Mouse (Mus musculus) MEL (cell line): ENCODE measurements at regions not wholly inside any gene's neighbourhood (a gene's known extent, or its start where the extent isn't known, plus 50 kb on each side); places are given as distances from the start of the nearest gene placed in this dataset.

ENCODE experiments used
- DNase-seq: peaks from one replicate; pipeline ENCODE4 v3.0.0; 2011; ENCODE audit warnings: low read depth, low spot score
- H3K27ac ChIP-seq: 2 replicates; pipeline ENCODE4 v1.5.1; 2012; ENCODE audit warnings: low read depth, mild to moderate bottlenecking, control low read depth, low read length, moderate library complexity; ENCODE audit not compliant: control insufficient read depth
- H3K27me3 ChIP-seq, 2 experiments: fragments of 150-350 bp in 1 of 2; sonication (generic) in 1 of 2; 2 replicates each; pipeline ENCODE4 v1.6.1; 2012; ENCODE audit warnings: low read length in 2 of 2, mild to moderate bottlenecking in 2 of 2, improper control_type of control experiment in 1 of 2, moderate library complexity in 1 of 2; ENCODE audit not compliant: insufficient read depth in 2 of 2, control insufficient read depth in 1 of 2
- H3K36me3 ChIP-seq, 2 experiments: 2 replicates each; pipeline ENCODE4 v1.6.1; 2012 to 2014; ENCODE audit warnings: low read length in 2 of 2, improper control_type of control experiment in 1 of 2, inconsistent platforms in 1 of 2, mild to moderate bottlenecking in 1 of 2; ENCODE audit not compliant: insufficient read depth in 2 of 2, control insufficient read depth in 1 of 2
- H3K4me1 ChIP-seq, 2 experiments: fragments of 150-350 bp in 1 of 2; sonication (generic) in 1 of 2; 2 replicates each; pipeline ENCODE4 v1.6.1; 2012; ENCODE audit warnings: low read length in 2 of 2, improper control_type of control experiment in 1 of 2, mild to moderate bottlenecking in 1 of 2; ENCODE audit not compliant: insufficient read depth in 2 of 2, control insufficient read depth in 1 of 2
- H3K4me3 ChIP-seq, 2 experiments: fragments of 150-350 bp in 1 of 2; sonication (generic) in 1 of 2; 2 replicates each; pipeline ENCODE4 v1.5.1; 2012; ENCODE audit warnings: low read depth in 2 of 2, low read length in 2 of 2, mild to moderate bottlenecking in 2 of 2, moderate library complexity in 2 of 2, control low read depth in 1 of 2, improper control_type of control experiment in 1 of 2; ENCODE audit not compliant: control insufficient read depth in 1 of 2, insufficient read depth in 1 of 2
- H3K79me2 ChIP-seq: 2 replicates; pipeline ENCODE4 v1.6.1; 2012; ENCODE audit warnings: mild to moderate bottlenecking, low read length, moderate library complexity; ENCODE audit not compliant: control insufficient read depth, poor library complexity, insufficient read depth
- H3K9ac ChIP-seq: 2 replicates; pipeline ENCODE4 v1.6.1; 2012; ENCODE audit warnings: low read depth, mild to moderate bottlenecking, control low read depth, low read length, moderate library complexity; ENCODE audit not compliant: control insufficient read depth, poor library complexity, severe bottlenecking
- H3K9me3 ChIP-seq: fragments of 150-350 bp; sonication (generic); replicated peaks from 2 replicates; pipeline ENCODE4 v1.6.1; 2012; ENCODE audit warnings: mild to moderate bottlenecking, low read length, improper control_type of control experiment, moderate library complexity; ENCODE audit not compliant: insufficient read depth
- CHD1 ChIP-seq: IDR thresholded peaks from 2 replicates; pipeline ENCODE4 v1.6.1; 2012; ENCODE audit warnings: low read depth, mild to moderate bottlenecking, inconsistent platforms, low read length, improper control_type of control experiment
- CHD2 ChIP-seq: IDR thresholded peaks from 2 replicates; pipeline ENCODE4 v1.6.1; 2011; ENCODE audit warnings: low read length, improper control_type of control experiment
- CTCF ChIP-seq, 3 experiments: IDR thresholded peaks in 2 of 3; conservative IDR thresholded peaks in 1 of 3; 2 replicates each; pipeline ENCODE4 v1.5.1; 2011 to 2012; ENCODE audit warnings: low read length in 3 of 3, low read depth in 2 of 3, mild to moderate bottlenecking in 2 of 3, improper control_type of control experiment in 1 of 3, inconsistent platforms in 1 of 3, mixed read lengths in 1 of 3, moderate library complexity in 1 of 3; ENCODE audit not compliant: control insufficient read depth in 1 of 3, insufficient read depth in 1 of 3, poor library complexity in 1 of 3, severe bottlenecking in 1 of 3
- E2F4 ChIP-seq: IDR thresholded peaks from 2 replicates; pipeline ENCODE4 v1.6.1; 2011; ENCODE audit warnings: low read depth, low read length, improper control_type of control experiment, borderline replicate concordance
- ELF1 ChIP-seq: IDR thresholded peaks from 2 replicates; pipeline ENCODE4 v1.6.1; 2014; ENCODE audit warnings: low read depth, mild to moderate bottlenecking, inconsistent platforms, low read length, improper control_type of control experiment, moderate library complexity
- EP300 ChIP-seq, 2 experiments: IDR thresholded peaks; 2 replicates each; pipeline ENCODE4 v1.6.1; 2011; ENCODE audit warnings: improper control_type of control experiment in 2 of 2, low read length in 2 of 2, low read depth in 1 of 2, mild to moderate bottlenecking in 1 of 2
- JUND ChIP-seq: IDR thresholded peaks from 2 replicates; pipeline ENCODE4 v1.6.1; 2011; ENCODE audit warnings: low read depth, mild to moderate bottlenecking, improper control_type of control experiment, low read length
- KAT2A ChIP-seq: conservative IDR thresholded peaks from 2 replicates; pipeline ENCODE4 v1.6.1; 2012; ENCODE audit warnings: low read depth, low read length, improper control_type of control experiment, inconsistent platforms
- MAX ChIP-seq: IDR thresholded peaks from 2 replicates; pipeline ENCODE4 v1.6.1; 2011; ENCODE audit warnings: low read length, improper control_type of control experiment
- MXI1 ChIP-seq: IDR thresholded peaks from 2 replicates; pipeline ENCODE4 v1.6.1; 2011; ENCODE audit warnings: mild to moderate bottlenecking, low read depth, low read length, improper control_type of control experiment
- POLR2AphosphoS5 ChIP-seq: IDR thresholded peaks from 2 replicates; pipeline ENCODE4 v1.6.1; 2012; ENCODE audit warnings: low read depth, borderline replicate concordance, mild to moderate bottlenecking, inconsistent platforms, low read length, moderate library complexity, mixed read lengths
- RAD21 ChIP-seq: IDR thresholded peaks from 2 replicates; pipeline ENCODE4 v1.6.1; 2011; ENCODE audit warnings: mild to moderate bottlenecking, low read depth, low read length, improper control_type of control experiment
- SIN3A ChIP-seq: IDR thresholded peaks from 2 replicates; pipeline ENCODE4 v1.6.1; 2012; ENCODE audit warnings: low read length, improper control_type of control experiment, inconsistent platforms
- SMC3 ChIP-seq: IDR thresholded peaks from 2 replicates; pipeline ENCODE4 v1.6.1; 2011; ENCODE audit warnings: low read depth, low read length, improper control_type of control experiment
- TBP ChIP-seq: IDR thresholded peaks from 2 replicates; pipeline ENCODE4 v1.8.0; 2011; ENCODE audit warnings: low read depth, low read length, improper control_type of control experiment
- TCF12 ChIP-seq: IDR thresholded peaks from 2 replicates; pipeline ENCODE4 v1.6.1; 2014; ENCODE audit warnings: low read depth, mild to moderate bottlenecking, inconsistent platforms, low read length, improper control_type of control experiment, moderate library complexity
- UBTF ChIP-seq: IDR thresholded peaks from 2 replicates; pipeline ENCODE4 v1.6.1; 2012; ENCODE audit warnings: low read depth, mild to moderate bottlenecking, inconsistent platforms, low read length, improper control_type of control experiment, moderate library complexity, borderline replicate concordance; ENCODE audit not compliant: insufficient read depth
- USF1 ChIP-seq: IDR thresholded peaks from 2 replicates; pipeline ENCODE4 v1.6.1; 2014; ENCODE audit warnings: low read depth, mild to moderate bottlenecking, inconsistent platforms, low read length, improper control_type of control experiment, moderate library complexity
- USF2 ChIP-seq, 2 experiments: IDR thresholded peaks; 2 replicates each; pipeline ENCODE4 v1.6.1; 2011 to 2012; ENCODE audit warnings: improper control_type of control experiment in 2 of 2, low read length in 2 of 2, borderline replicate concordance in 1 of 2, inconsistent platforms in 1 of 2, low read depth in 1 of 2, mild to moderate bottlenecking in 1 of 2; ENCODE audit not compliant: insufficient read depth in 1 of 2
- ZC3H11A ChIP-seq: IDR thresholded peaks from 2 replicates; pipeline ENCODE4 v1.6.1; 2012; ENCODE audit warnings: low read depth, mild to moderate bottlenecking, inconsistent platforms, low read length, improper control_type of control experiment
- ZKSCAN1 ChIP-seq: IDR thresholded peaks from 2 replicates; pipeline ENCODE4 v1.6.1; 2012; ENCODE audit warnings: low read depth, mild to moderate bottlenecking, inconsistent platforms, low read length, improper control_type of control experiment, moderate library complexity
- ZMIZ1 ChIP-seq: IDR thresholded peaks from 2 replicates; pipeline ENCODE4 v1.6.1; 2012; ENCODE audit warnings: low read depth, mild to moderate bottlenecking, inconsistent platforms, low read length, improper control_type of control experiment, moderate library complexity
- ZNF384 ChIP-seq: IDR thresholded peaks from 2 replicates; pipeline ENCODE4 v1.6.1; 2012; ENCODE audit warnings: low read depth, mild to moderate bottlenecking, inconsistent platforms, low read length, improper control_type of control experiment

GRCm38 (mm10) chr1:166782106-166782505 is 100.5 kb upstream of the Fmo9 start:
- Histone ChIP-seq H3K9ac (no peak overlapping the region), H3K27me3 (0 out of 4 replicates have a peak, but pooled peaks cover 0 to 2% of the 10 kb centered on the region in 2 experiments), H3K4me3 (no peak overlapping the region), H3K36me3 (no peaks in the 10 kb centered on the region), H3K79me2 (no peaks in the 10 kb centered on the region), H3K9me3 (no peaks in the 10 kb centered on the region), H3K27ac (no peak overlapping the region), H3K4me1 (no peaks in the 10 kb centered on the region)
- TF ChIP-seq SMC3 (peak; percentile 86), ZC3H11A (peak; percentile 88), ZNF384 (0 out of 2 replicates have a peak, but pooled peaks have one; percentile 25), MAX (no peak), MXI1 (no peak), ELF1 (no peak), TCF12 (no peak), E2F4 (no peak), EP300 (IDR thresholded peaks at IDR 0.05; ENCODE audit: low read depth in 1 of 2, low read length in 2 of 2) (no peak), CHD2 (no peak), UBTF (no peak), POLR2AphosphoS5 (no peak), ZMIZ1 (no peak), SIN3A (0 out of 2 replicates have a peak, but pooled peaks have one; percentile 22), ZKSCAN1 (no peak), USF2 (IDR thresholded peaks at IDR 0.05; ENCODE audit: borderline replicate concordance in 1 of 2, insufficient read depth in 1 of 2, low read depth in 1 of 2, low read length in 2 of 2) (no peak), RAD21 (peak; percentile 91), CTCF (IDR thresholded peaks at IDR 0.05 in 2 of 3, conservative IDR thresholded peaks at IDR 0.05 in 1 of 3; ENCODE audit: control insufficient read depth in 1 of 3, insufficient read depth in 1 of 3, low read depth in 2 of 3, low read length in 3 of 3, poor library complexity in 1 of 3, severe bottlenecking in 1 of 3) (peak; percentile 13 to 78 (median 54); a peak in 5 of 6 replicates)
- peak; percentile 67 for DNase-seq

- H3K79me2 ChIP-seq = no peaks in the 10 kb centered on the region
- H3K4me3 ChIP-seq = no peak overlapping the region
- no peak overlapping the region for H3K9ac ChIP-seq
- no peak overlapping the region for H3K27ac ChIP-seq
- H3K9me3 ChIP-seq = no peaks in the 10 kb centered on the region
- no peak for TF ChIP-seq E2F4
- no peak for TF ChIP-seq TBP
- no peak for TF ChIP-seq UBTF
- TF ChIP-seq MAX = no peak
- TF ChIP-seq ZMIZ1 = no peak
- TF ChIP-seq KAT2A = no peak
- no peak for TF ChIP-seq JUND
- TF ChIP-seq USF1 = no peak
- no peak for TF ChIP-seq CTCF (IDR thresholded peaks at IDR 0.05 in 2 of 3, conservative IDR thresholded peaks at IDR 0.05 in 1 of 3; ENCODE audit: control insufficient read depth in 1 of 3, insufficient read depth in 1 of 3, low read depth in 2 of 3, low read length in 3 of 3, poor library complexity in 1 of 3, severe bottlenecking in 1 of 3)
- no peak for TF ChIP-seq CHD1
- TF ChIP-seq EP300 (IDR thresholded peaks at IDR 0.05; ENCODE audit: low read depth in 1 of 2, low read length in 2 of 2) = no peak
- H3K36me3 ChIP-seq = no peaks in the 10 kb centered on the region
- DNase-seq = peak; percentile 49
- no peaks in the 10 kb centered on the region for H3K27me3 ChIP-seq
- H3K4me1 ChIP-seq = no peaks in the 10 kb centered on the region; a peak in 1 of 4 replicates
These were observed 106.3 kb upstream of the Fmo9 start for GRCm38 (mm10) chr1:166787945-166788344.
